Mouse (Mus musculus): ENCODE measurements around the gene Frmd6. TPM values are rescaled to one million over a fixed set of nuclear protein-coding genes. Genes with fewer than 3 reads are reported as not detected.

Gene Frmd6
- polyA plus RNA-seq, 1 experiment: 3.4 TPM

DNA sequence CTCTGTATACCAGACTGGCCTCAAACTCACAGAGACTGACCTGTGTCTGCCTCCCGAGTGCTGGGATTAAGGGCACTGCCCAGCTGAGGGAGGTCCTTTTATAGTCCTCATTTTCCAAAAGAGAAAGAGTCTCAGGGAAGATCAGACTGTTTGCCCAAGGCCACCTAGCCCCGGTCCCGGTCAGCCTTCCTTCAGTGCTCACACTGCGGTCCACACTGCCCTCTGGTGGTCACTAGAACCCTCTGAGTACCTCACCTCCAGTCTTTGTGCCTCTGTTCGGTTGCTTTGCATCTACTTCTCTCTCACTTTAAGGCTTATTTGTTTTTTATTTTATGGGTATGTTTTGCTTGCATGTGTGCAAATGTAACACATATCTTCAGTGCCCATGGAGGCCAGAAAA, 85.7 kb downstream of the Frmd6 start:
- TF ChIP-seq CTCF (IDR thresholded peaks at IDR 0.05; ENCODE audit: extremely low read depth, insufficient read length, insufficient replicate concordance, low read depth, low read length) (peak; percentile 83), POLR2A (IDR thresholded peaks at IDR 0.05; ENCODE audit: low read depth, low read length) (no peak)
- 4% methylated on average over 5 of the region's 5 CpGs for WGBS
- Histone ChIP-seq H3K36me3 (ENCODE audit: control insufficient read depth, insufficient read depth, low read length) (no peaks in the 10 kb centered on the region), H3K4me1 (ENCODE audit: control insufficient read depth, insufficient read depth, insufficient read length, low read length) (no peaks in the 10 kb centered on the region), H3K27me3 (ENCODE audit: control insufficient read depth, insufficient read depth, low read length) (no peaks in the 10 kb centered on the region), H3K4me3 (ENCODE audit: low read depth, low read length) (no peak overlapping the region), H3K27ac (ENCODE audit: insufficient read depth, low read depth, low read length) (no peak overlapping the region)

DNA sequence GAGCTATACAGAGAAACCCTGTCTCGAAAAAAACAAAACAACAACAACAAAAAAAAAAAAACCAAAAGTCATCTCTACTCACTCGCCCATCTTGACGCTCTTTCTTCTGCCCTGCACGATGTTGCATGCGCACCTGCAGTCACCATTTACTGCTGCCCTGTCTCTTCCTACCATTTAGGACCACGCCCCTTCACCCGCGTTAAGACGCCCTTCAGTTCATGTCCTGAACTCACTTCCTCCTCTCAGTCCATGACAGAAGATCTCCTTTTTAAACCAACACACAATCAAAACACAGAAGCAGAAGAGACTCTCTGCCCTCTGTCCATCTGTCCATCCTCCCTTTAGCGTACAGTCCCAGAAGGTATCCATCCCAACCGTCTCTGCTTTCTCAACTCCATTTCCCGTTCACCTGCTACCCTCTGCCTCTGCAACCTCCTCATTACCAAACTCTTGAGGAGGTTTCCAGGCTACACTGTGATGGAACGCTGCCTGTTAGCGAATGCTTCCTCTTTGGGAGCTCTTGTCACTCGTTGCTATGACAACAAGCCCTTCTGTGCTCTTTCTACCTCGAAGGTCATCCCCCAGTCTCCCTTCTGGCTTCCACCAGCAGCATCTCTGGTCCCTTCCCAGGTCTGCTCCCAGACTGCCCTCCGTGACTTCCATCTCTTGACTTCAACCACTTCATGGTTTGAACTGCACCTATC, 86.5 kb downstream of the Frmd6 start:
- TF ChIP-seq POLR2A (IDR thresholded peaks at IDR 0.05; ENCODE audit: low read depth, low read length) (no peak), CTCF (IDR thresholded peaks at IDR 0.05; ENCODE audit: extremely low read depth, insufficient read length, insufficient replicate concordance, low read depth, low read length) (no peak)
- Histone ChIP-seq H3K4me1 (ENCODE audit: control insufficient read depth, insufficient read depth, insufficient read length, low read length) (no peaks in the 10 kb centered on the region), H3K36me3 (ENCODE audit: control insufficient read depth, insufficient read depth, low read length) (no peaks in the 10 kb centered on the region), H3K27ac (ENCODE audit: insufficient read depth, low read depth, low read length) (no peak overlapping the region), H3K4me3 (ENCODE audit: low read depth, low read length) (no peak overlapping the region), H3K27me3 (ENCODE audit: control insufficient read depth, insufficient read depth, low read length) (no peaks in the 10 kb centered on the region)
- 54% methylated on average over 17 of the region's 17 CpGs for WGBS

DNA sequence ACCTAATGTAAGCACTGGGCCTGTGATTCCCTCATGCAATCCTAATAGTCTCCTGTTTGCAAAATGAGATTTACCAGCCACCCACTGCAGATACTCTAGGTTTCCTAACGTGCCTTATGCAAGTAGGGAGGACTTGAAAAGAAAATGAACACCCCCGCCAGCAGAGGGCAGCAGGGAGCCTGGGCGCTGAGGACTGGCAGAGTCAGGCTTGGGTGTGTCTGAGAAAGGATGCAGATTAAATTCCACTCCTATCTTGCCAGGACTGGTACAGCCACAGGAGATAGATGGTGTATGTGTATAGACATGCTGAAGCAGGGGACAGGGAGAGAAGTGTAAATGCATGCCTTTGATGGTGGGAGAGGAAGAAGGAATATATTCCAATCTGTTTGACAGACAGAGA, 88.1 kb downstream of the Frmd6 start:
- TF ChIP-seq POLR2A (IDR thresholded peaks at IDR 0.05; ENCODE audit: low read depth, low read length): no peak
- peak; percentile 94 for TF ChIP-seq CTCF (IDR thresholded peaks at IDR 0.05; ENCODE audit: extremely low read depth, insufficient read length, insufficient replicate concordance, low read depth, low read length)

DNA sequence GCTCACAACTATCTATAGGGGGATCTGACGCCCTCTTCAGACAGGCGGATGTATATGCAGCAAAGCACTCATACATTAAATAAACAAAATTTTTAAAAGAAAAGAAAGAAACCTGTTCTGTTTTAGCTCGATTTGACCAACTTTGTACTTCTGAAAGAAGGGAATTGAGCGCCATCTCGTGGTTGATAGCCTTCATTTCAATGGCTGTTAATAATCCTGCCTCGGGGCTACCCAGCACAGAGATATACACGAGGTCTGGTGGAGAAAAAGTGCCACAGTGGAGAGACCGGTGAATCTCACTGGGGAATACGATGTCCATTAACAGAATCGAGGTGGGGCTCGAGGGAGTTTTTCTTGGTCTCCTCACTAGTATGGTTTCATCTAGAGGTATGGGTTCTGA, 89.1 kb downstream of the Frmd6 start:
- Histone ChIP-seq H3K4me3 (ENCODE audit: low read depth, low read length) (no peak overlapping the region), H3K27ac (ENCODE audit: insufficient read depth, low read depth, low read length) (no peak overlapping the region), H3K36me3 (ENCODE audit: control insufficient read depth, insufficient read depth, low read length) (no peaks in the 10 kb centered on the region), H3K4me1 (ENCODE audit: control insufficient read depth, insufficient read depth, insufficient read length, low read length) (no peaks in the 10 kb centered on the region), H3K27me3 (ENCODE audit: control insufficient read depth, insufficient read depth, low read length) (no peaks in the 10 kb centered on the region)
- 46% methylated on average over 11 of the region's 11 CpGs for WGBS
- TF ChIP-seq CTCF (IDR thresholded peaks at IDR 0.05; ENCODE audit: extremely low read depth, insufficient read length, insufficient replicate concordance, low read depth, low read length) (no peak), POLR2A (IDR thresholded peaks at IDR 0.05; ENCODE audit: low read depth, low read length) (no peak)

More for the DNA sequence above, 88.1 kb downstream of the Frmd6 start:
- Histone ChIP-seq H3K27me3 (ENCODE audit: control insufficient read depth, insufficient read depth, low read length) (no peaks in the 10 kb centered on the region), H3K4me3 (ENCODE audit: low read depth, low read length) (no peak overlapping the region), H3K36me3 (ENCODE audit: control insufficient read depth, insufficient read depth, low read length) (no peaks in the 10 kb centered on the region), H3K4me1 (ENCODE audit: control insufficient read depth, insufficient read depth, insufficient read length, low read length) (no peaks in the 10 kb centered on the region), H3K27ac (ENCODE audit: insufficient read depth, low read depth, low read length) (no peak overlapping the region)
- WGBS: 14% methylated on average over 3 of the region's 3 CpGs

DNA sequence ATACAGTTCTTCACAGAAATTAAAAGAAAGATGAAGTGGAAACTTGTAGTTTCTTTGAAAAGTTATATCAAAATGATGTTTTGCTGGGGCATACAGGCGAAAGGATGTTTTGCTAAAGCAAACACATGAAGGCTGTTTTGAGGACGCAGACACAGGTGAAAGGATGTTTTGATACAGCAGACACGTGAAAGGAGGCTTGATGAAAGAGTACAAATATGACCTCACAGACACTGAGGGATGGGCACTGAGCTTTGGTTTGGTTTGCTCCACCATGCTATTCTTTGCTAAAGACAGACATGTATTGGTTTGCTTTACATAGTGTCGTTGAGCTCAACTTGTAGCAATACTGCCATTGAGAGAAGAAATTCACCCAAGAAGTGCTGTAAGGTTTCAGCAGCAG, 104.5 kb downstream of the Frmd6 start:
- TF ChIP-seq CTCF (IDR thresholded peaks at IDR 0.05; ENCODE audit: extremely low read depth, insufficient read length, insufficient replicate concordance, low read depth, low read length) (no peak), POLR2A (IDR thresholded peaks at IDR 0.05; ENCODE audit: low read depth, low read length) (no peak)
- no peaks in the 10 kb centered on the region; the same call in 1 of the 2 replicates for H3K27me3 ChIP-seq (ENCODE audit: control insufficient read depth, insufficient read depth, low read length)
- no peaks in the 10 kb centered on the region for H3K36me3 ChIP-seq (ENCODE audit: control insufficient read depth, insufficient read depth, low read length)
- no peak overlapping the region for H3K27ac ChIP-seq (ENCODE audit: insufficient read depth, low read depth, low read length)
- H3K4me3 ChIP-seq (ENCODE audit: low read depth, low read length): no peak overlapping the region
- H3K4me1 ChIP-seq (ENCODE audit: control insufficient read depth, insufficient read depth, insufficient read length, low read length): no peaks in the 10 kb centered on the region
- 79% methylated on average over 4 of the region's 4 CpGs for WGBS

DNA sequence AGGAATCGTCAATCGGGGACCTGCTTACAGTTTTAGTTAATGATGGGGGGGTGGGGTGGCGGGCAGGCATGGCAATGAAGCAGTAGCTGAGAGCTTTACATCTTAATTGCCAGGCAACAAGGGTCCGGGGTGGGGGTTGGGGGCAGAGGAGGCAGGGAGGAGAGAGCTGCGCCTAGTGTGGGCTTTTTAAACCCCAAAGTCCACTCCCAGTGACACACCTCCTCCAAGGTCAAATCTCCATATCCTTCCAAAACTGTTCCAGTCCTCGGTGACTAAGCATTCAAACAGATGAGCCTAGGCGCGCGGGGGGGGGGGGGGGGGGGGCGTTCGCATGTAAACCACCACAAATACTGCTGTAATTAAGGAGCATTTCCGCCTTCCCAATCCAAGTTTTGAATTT, 111.8 kb downstream of the Frmd6 start:
- Histone ChIP-seq H3K4me3 (ENCODE audit: low read depth, low read length) (peak overlapping the region; percentile 99), H3K27me3 (ENCODE audit: control insufficient read depth, insufficient read depth, low read length) (no peaks in the 10 kb centered on the region), H3K27ac (ENCODE audit: insufficient read depth, low read depth, low read length) (peak overlapping the region; percentile 84), H3K4me1 (ENCODE audit: control insufficient read depth, insufficient read depth, insufficient read length, low read length) (peaks cover 2% of the 10 kb centered on the region; the same call in 1 of the 2 replicates), H3K36me3 (ENCODE audit: control insufficient read depth, insufficient read depth, low read length) (peaks cover 5% of the 10 kb centered on the region)
- TF ChIP-seq CTCF (IDR thresholded peaks at IDR 0.05; ENCODE audit: extremely low read depth, insufficient read length, insufficient replicate concordance, low read depth, low read length): no peak
- no peak for TF ChIP-seq POLR2A (IDR thresholded peaks at IDR 0.05; ENCODE audit: low read depth, low read length)
- 25% methylated on average over 12 of the region's 12 CpGs for WGBS

DNA sequence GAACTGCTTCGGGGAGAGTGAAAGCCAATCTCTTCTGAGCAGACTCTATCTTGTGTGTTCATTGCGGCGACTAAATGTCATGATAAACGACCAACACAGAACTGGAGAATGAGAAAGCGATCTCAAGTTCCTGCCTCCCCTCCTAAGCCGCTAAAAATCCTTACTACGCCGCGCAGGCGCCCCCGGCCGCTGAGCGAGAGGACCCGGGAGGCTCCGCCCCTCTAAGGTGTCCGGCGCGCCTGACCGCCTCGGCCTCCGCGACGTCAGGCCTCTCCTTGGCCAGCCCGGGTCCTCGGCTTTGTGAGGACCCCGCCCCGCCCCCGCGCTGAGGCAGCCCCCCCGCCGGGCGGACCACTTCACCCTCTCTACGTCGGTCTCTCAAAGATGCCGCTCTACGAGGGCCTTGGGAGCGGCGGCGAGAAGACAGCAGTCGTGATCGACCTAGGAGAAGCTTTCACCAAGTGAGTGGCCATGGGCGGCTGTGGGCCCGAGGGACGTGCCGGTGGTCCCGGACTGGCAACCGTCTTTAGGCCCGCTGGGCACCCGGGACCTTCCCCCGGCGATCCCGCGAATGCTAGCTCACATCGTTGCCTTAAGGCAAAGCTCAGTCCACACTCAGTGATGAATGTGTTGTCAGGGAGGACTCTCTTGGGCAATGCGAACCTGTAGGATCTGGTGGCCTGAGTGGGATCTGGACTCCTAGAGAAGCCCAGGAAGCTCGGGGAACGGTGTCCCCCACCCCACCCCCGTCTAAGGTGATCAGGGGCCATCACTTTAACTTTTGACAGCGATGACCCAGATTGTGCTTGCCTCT, 112.5 kb downstream of the Frmd6 start, which contains the start of gene Actr10:
Gene Actr10, plus strand, starts transcription at position 287 of the 814 bp plus-strand sequence.
- Histone ChIP-seq H3K4me1 (ENCODE audit: control insufficient read depth, insufficient read depth, insufficient read length, low read length) (peaks cover 2% of the 10 kb centered on the region; the same call in 1 of the 2 replicates), H3K36me3 (ENCODE audit: control insufficient read depth, insufficient read depth, low read length) (peaks cover 9% of the 10 kb centered on the region), H3K4me3 (ENCODE audit: low read depth, low read length) (peak within 1 kb of the TSS; percentile 99), H3K27ac (ENCODE audit: insufficient read depth, low read depth, low read length) (peak within 1 kb of the TSS; percentile 84), H3K27me3 (ENCODE audit: control insufficient read depth, insufficient read depth, low read length) (no peaks in the 10 kb centered on the region)
- TF ChIP-seq CTCF (IDR thresholded peaks at IDR 0.05; ENCODE audit: extremely low read depth, insufficient read length, insufficient replicate concordance, low read depth, low read length): no peak
- peak; percentile 75; the same call in 1 of the 2 replicates for TF ChIP-seq POLR2A (IDR thresholded peaks at IDR 0.05; ENCODE audit: low read depth, low read length)
- under 1% methylated on average over 59 of the region's 59 CpGs for WGBS
